Mouse (Mus musculus) v-Abl transformed pro-B cells (cell line): ENCODE results near the gene Borcs6.

Experiments
- in situ Hi-C, 2 experiments: fragments of 400-800 bp; cut with MboI; formaldehyde crosslinking; loops; one replicate each; pipeline ENCODE4 v1.15.1; 2025; ENCODE audit not compliant: unreplicated experiment in 2 of 2

The Borcs6 gene

DNA sequence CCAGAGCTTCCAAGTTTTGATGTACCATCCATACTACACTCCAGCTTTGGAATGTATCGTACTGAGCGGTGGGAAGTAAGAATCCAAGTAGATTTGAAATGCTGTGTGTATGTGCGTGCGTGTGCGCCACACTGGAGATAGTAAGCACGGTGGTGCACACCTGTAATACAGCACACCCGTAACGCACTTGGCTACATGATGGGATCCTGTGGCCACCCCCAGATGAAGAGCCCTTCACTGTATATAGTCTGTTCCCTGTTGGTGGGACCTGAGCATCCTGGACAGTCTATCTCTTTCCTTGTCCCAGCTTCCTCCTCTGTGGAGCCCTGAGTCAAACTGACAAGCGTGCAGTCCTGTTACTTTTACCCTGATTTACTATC lies 13.1 kb upstream of the Borcs6 start:
- in situ Hi-C loops, result no loop called here

DNA sequence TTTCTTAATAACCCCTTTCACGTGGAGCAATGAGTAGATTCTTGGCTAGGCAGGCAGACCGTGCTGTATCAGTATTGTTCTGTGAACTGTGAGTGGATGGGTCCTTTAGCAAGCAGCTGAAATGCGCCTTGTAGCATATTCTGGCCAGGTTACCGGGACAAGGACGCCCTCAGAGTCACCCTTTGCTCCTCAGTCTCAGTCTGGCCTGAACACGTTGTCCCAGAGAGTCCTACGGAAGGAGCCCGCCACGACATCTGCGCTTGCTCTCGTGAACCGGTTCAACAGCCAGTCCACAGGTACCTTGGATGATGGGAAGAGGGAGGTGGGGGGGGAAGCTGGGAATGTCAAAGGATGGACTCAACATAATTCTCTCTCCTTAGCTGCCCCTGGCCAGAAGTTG lies 11.9 kb upstream of the Borcs6 start:
- in situ Hi-C loops, result no loop called here

DNA sequence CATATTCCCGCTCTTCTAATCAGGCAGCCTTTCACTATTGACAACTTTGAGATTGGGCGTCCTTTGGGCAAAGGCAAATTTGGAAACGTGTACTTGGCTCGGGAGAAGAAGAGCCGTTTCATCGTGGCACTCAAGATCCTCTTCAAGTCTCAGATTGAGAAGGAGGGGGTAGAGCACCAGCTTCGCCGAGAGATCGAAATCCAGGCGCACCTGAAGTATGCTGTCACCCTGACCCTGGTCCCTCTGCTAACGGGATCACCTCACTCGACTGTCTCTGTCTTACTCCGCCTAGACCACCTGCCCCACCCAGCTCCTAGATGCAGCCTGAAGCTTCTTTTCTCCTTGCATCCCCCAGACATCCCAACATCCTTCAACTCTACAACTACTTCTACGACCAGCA lies 11.4 kb upstream of the Borcs6 start:
- in situ Hi-C loops, result no loop called here

DNA sequence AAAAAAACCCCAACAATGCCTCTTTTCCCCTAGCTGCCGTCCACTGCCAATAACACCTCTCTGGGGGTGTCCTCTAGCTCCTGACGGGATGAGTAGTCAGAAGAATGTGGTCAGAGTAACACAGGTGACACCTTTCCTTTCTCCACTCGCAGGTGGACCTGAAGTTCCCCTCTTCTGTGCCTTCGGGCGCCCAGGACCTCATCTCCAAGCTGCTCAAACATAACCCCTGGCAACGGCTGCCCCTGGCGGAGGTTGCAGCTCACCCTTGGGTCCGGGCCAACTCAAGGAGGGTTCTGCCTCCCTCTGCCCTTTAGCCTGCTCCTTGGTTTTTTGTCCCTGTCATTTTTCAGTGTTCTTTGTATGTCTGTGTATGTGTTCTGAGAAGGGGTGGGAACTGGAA lies 8.8 kb upstream of the Borcs6 start:
- in situ Hi-C loops, result loop anchor here in 1 of 2 experiments (25.0 kb wide), 1 partner anchor 937 kb away; the partner anchor contains the start of genes Ctdnep1, Elp5, Gabarap and Phf23

DNA sequence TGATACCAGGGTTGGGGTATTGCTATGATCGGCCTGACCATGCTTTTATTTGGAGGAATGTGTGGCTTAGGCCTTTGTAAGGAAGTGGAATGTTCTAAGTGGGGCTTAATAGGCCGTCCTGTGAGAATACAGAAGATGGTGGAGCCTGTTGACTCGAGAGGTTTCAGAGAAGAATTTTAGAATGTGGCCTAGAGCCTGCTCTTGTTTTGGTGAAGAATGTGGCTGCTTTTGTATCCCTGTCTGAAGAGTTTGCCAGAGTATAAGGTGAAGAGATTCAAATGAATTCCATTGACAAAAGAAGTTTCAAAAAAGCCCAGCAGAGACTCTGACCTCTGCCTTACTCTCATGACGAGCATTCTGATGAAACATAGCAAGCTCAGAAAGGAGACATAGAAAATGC lies 7.7 kb upstream of the Borcs6 start:
- in situ Hi-C loops, result loop anchor here in 1 of 2 experiments (25.0 kb wide), 1 partner anchor 936 kb away; the partner anchor contains the start of genes Ctdnep1, Elp5, Gabarap and Phf23

DNA sequence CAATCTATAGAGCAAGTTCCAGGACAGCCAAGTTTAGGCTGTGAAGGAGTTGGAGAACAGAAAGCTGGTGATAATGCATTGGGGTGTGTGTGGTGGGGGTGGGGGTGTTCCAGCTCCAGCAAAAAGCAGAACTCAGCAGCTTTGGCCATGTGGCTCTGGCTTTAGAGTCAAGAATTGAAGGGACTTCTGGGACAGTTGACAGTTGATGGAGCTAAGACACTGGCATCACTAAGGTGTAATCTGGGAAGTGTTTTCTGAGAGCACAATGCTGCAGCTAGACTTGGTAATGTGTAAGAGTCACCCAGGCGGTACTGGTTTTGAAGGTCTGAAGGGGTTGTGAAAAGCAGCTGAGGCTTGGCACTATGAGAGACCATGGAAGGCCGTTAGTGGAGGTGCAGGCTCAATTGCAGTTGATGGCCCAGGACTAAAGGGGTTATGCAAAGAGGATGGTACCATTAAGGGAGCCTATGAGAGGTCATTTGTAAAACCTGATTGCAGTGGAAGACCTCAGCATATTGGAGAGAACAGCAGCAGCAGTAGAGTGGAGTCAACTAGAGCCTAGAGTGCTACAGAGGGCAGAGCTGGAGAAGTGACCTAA lies 6.6 kb upstream of the Borcs6 start:
- in situ Hi-C loops, result loop anchor here in 1 of 2 experiments (25.0 kb wide), 1 partner anchor 934 kb away; the partner anchor contains the start of genes Ctdnep1, Elp5, Gabarap and Phf23

DNA sequence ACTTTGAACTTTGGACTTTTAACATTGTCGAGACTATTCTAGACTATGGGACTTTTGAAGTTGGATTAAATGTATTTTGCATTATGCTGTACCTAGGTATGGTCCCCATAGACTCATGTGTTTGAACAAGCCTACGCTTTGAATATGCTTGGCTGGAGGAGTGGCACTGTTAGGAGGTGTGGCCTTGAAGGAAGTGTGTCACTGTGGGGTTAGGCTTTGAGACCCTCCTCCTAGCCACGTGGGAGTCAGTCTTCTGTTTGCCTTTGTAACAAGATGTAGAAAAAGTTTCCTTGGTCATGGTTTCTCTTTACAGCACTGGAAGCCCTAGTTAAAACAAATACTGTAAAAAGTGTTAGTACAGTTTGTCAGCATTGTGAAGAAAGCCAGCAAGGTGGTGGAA lies 5.7 kb upstream of the Borcs6 start:
- in situ Hi-C loops, result loop anchor here in 1 of 2 experiments (25.0 kb wide), 1 partner anchor 933 kb away; the partner anchor contains the start of genes Ctdnep1, Elp5, Gabarap and Phf23

DNA sequence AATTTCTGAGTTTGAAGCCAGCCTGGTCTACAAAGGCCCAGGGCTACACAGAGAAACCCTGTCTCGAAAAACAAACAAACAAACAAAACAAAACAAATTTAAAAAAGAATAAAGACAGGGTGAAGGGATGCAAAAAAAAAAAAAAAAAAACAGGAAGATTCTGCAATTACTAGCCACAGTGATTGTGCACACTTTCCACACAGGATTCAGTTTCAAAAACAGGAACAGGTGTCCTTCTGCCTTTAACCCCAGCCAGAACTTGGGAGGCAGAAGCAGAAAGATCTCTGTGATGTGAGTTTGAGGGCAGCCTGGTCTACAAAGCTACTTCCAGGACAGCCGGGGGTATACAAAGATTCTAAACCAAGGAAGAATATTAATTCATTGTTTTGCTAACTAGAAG lies 1.3 kb upstream of the Borcs6 start:
- in situ Hi-C loops, result loop anchor here in 1 of 2 experiments (25.0 kb wide), 1 partner anchor 929 kb away; the partner anchor contains the start of genes Ctdnep1, Elp5, Gabarap and Phf23

DNA sequence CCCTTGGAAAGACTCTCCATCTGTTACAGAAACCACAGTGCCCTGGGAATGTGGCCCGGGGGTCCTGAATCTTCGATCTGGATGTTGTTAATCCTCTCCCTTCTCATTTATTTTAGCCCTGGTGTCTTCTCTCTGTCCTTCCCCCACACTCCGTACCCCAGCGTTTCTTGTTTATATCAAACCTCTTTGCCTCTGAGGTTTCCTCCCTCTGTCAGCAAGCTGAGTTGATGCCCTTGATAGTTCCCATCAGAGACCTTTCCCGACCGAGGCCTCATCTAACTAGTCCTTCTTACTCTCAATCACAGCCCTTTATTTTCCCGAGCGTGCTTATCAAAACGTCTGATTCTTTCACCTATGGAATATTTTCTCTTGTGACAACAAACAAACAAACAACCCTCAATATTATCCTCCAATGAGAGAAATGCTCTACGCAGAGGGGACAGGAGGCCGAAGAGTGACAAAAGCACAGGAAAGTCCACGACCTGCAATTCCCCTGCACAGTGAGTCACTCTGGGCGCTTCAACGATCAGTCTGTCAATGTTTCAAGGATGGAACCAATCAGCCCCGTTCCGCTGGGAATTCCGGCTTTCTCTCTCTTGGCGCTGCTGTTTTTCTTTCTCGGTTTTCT lies 674 bp upstream of the Borcs6 start:
- in situ Hi-C loops, result loop anchor here in 1 of 2 experiments (25.0 kb wide), 1 partner anchor 928 kb away; the partner anchor contains the start of genes Ctdnep1, Elp5, Gabarap and Phf23

DNA sequence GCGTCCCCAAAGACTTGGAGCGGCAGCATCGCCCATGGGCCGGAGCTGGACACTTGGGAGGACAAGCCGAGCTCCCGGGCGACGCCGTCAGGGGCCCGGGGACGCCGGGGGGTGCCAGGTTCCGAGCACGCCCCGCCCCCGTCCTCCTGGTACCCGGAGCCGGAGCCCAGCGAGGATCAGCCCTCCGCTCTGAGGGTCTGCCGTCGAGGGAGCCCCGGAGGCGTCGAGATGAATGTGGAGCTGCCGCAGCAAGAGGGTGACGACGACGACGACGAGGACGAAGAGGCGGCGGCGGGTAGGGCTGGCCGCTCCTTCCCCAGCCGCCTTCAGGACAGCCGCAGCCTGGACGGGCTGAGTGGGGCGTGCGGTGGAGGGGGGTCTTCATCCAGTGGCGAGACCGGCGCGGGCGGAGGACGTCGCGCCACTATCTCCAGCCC lies 476 bp downstream of the Borcs6 start:
- in situ Hi-C loops, result loop anchor here (5.0 to 25.0 kb wide), 3 partner anchors 62 to 927 kb away; partner anchors contain the start of genes 9130213A22Rik (in 1 of the 2), Ctdnep1 (in 1 of the 2), Elp5 (in 1 of the 2) and Gabarap (in 1 of the 2)

DNA sequence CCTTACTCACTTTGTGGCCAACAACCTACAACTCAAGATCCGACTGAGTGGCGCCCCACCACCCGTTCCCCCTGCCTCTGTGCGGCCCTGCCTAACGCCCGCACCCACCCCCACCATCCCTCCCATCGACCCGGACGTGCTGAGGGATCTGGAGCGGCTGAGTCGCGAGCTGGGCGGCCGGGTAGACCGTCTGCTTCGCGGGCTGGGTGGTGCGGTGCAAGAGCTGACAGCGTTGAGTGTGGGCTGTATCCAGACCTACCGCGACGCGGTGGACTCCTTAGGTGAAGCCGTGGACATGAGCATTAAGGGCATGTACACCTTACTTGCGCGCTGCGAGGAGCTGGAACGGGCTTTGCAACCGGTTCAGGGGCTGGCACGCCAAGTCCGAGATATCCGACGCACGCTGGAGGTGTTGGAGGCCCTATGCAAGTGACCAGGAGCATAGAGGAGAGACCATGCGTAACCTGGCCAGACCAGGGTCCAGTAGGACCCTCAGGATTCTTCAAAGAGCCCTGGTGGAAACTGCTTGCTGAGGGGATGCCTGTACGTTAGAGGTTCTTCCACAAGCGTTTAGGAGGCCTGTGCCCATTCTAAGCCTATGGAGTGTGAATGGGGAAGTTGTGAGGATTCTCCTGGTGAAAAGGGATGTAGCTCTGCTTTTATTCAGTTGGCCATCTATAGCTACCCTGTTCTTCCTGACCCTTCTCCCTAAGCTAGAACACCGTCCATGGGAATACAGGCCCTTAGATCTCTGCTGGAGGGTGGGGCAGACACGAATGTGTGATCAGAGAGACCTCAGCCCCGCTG lies 1.1 kb downstream of the Borcs6 start:
- in situ Hi-C loops, result loop anchor here (5.0 to 25.0 kb wide), 3 partner anchors 62 to 927 kb away; partner anchors contain the start of genes 9130213A22Rik (in 1 of the 2), Ctdnep1 (in 1 of the 2), Elp5 (in 1 of the 2) and Gabarap (in 1 of the 2)

DNA sequence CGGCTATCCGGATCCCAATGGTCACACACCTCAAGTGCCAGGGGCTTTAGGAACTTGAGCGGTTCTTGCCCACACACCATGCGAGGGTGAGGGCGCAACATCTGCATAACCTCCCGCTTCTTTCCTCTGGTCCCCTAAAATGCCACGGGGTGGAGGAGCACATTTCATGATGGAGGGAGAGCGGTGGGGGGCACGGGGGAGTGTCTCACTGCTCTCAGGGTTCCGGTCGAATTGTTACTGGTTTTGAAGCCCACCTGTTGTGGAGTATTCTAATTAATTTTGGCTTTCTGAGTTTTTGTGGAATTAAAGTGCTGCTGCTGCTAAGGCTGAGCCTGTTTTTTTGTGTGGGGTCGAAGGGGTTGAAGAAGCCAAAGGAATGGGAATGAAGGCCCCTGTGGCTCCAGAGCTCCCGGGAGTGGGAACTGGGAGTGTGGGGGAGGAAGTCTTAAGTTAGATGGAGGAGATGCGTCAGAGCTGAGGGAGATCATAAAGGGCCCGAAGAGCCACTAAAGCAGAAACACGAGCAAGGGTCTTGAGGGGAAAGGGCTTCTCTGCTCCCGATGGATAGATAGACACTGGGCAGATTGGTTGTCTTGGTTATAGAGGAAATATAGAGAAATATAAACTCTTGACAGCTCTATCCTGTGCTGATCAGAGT lies 1.9 kb downstream of the Borcs6 start:
- in situ Hi-C loops, result loop anchor here (5.0 to 25.0 kb wide), 3 partner anchors 61 to 926 kb away; partner anchors contain the start of genes 9130213A22Rik (in 1 of the 2), Ctdnep1 (in 1 of the 2), Elp5 (in 1 of the 2) and Gabarap (in 1 of the 2)

DNA sequence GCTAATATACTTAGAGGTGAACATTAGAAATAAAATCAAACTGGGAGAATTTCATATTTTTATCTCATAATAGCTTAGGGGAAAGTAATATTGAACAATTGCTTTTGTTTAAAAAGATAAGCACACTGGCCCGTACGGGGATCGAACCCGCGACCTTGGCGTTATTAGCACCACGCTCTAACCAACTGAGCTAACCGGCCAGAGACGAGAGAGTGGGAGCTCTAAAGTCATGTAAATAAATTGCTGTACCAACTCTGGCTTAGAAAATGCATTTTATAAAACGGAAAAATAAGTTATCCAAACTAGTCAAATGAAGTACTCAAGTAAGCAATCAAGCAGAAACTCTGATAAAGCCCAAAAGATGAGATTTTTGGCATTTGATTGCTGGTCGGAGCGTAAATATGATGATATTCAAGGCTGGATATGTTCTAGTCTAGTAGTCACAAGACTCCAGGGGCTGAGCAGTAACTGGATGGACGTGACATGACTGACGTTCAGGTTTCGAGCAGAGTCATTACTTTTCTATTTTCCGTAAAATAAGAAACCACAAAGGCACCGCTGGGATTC lies 2.8 kb downstream of the Borcs6 start:
- in situ Hi-C loops, result loop anchor here (5.0 to 25.0 kb wide), 3 partner anchors 60 to 925 kb away; partner anchors contain the start of genes 9130213A22Rik (in 1 of the 2), Ctdnep1 (in 1 of the 2), Elp5 (in 1 of the 2) and Gabarap (in 1 of the 2)

DNA sequence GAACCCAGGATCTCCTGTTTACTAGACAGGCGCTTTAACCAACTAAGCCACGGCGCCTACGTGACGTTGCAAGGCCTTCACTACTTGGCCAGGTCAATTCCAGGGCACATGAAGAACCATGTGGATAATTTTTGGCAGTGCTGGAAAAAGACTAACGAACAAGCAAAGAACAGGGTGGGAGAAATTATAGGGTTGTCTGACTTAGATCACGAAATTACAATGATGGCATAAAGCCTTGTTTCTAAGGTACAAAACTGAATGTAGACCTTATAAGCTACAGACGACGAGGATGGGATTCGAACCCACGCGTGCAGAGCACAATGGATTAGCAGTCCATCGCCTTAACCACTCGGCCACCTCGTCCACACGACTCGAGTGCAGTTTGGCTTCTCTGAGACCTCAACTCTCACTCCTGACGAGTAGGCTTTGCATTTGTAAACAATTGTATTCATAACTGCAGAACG lies 3.3 kb downstream of the Borcs6 start:
- in situ Hi-C loops, result loop anchor here (5.0 to 25.0 kb wide), 3 partner anchors 60 to 925 kb away; partner anchors contain the start of genes 9130213A22Rik (in 1 of the 2), Ctdnep1 (in 1 of the 2), Elp5 (in 1 of the 2) and Gabarap (in 1 of the 2)

DNA sequence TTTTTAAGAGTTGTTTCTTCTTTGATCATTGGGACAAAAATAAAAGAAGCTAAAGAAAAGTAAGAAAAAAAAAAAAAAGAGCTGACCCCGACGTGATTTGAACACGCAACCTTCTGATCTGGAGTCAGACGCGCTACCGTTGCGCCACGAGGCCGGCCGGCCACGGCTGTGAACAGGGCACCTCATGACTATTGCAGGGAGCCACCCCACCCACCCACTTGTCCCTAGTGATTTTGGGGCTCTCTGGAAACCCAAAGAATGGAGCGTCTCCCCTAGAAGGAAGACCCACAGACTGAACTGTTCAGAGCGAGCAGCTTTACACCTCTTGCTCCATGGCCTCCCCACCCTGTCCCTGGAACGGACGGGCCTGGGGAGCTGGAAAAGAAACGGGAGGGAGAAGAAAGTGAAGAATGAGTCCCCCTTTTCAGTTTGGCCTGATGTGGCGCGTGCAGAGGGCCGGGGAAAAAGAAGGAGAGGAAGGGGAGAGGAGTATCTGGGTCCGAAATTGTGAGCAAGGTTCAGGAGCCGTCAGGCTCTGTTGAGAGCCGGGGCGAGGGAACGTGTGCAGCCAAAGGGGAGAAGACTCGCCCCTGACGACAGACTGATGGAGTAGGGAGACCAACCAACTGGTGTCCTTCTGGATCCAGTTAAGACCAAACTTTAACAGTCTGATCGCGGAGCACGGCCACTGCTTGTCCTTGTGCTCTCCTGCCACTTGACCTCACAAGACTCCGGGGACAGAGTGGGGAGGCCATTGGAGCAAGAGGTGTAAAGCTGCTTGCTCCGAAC lies 4.1 kb downstream of the Borcs6 start:
- in situ Hi-C loops, result loop anchor here (5.0 to 25.0 kb wide), 3 partner anchors 59 to 924 kb away; partner anchors contain the start of genes 9130213A22Rik (in 1 of the 2), Ctdnep1 (in 1 of the 2), Elp5 (in 1 of the 2) and Gabarap (in 1 of the 2)

DNA sequence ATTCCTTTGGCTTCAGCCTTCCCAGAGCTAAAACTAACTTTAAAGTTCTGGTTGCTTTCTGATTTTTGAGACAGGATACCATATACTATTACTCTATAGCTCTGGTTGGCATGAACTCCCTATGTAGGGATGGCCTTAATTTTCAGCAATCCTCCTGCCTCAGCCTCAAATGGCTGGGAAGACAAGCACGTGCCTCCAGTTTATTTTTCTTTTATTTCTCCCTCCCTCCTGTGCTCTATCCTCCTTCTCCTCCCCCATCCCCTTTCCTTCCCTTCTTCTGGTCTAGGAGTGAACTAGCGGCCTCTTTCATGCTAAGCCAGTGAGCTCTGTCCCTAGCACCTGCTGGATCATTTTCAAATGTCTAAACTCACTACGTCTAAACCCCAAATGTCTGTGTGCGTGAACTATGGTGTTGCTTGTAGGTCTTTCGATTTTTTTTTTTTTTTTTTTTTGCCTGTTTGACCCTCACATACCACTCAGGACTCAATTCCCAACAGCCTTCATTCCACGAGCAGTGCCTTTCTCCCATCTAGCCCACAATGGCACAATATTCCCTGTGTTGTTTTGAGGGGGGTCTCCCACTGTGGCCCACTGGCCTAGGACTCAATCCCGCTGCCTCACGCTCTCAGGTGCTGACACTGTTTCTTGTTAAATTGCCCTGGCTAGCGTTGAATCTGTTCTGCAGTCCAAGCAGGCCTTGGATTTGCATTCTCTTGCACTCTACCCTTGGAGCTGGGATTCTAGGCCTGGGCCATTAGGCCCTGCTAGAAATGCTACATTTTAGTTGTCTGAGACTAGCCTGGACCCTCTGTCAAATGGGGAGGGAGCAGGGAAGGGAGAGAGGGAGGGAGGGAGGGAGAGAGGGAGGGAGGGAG lies 5.0 kb downstream of the Borcs6 start:
- in situ Hi-C loops, result loop anchor here (5.0 to 25.0 kb wide), 3 partner anchors 58 to 923 kb away; partner anchors contain the start of genes 9130213A22Rik (in 2 of the 2), Hes7 (in 2 of the 2), Ctdnep1 (in 1 of the 2) and Elp5 (in 1 of the 2)
